Mouse (Mus musculus) thymus, postnatal 14 days (tissue): ENCODE results near the gene Rnf44.

Experiments
- DNase-seq: peaks from one replicate; pipeline ENCODE4 v3.0.0; 2021

Rnf44 gene

GRCm38 (mm10) chr13:54686139-54687053 lies 7.3 kb downstream of the Rnf44 start:
- no peak for DNase-seq

GRCm38 (mm10) chr13:54685174-54685573 lies 8.5 kb downstream of the Rnf44 start:
- DNase-seq = no peak

- DNase-seq = no peak
These were observed 9.4 kb downstream of the Rnf44 start for GRCm38 (mm10) chr13:54684140-54684896.

- DNase-seq = no peak
These were observed 10.4 kb downstream of the Rnf44 start for GRCm38 (mm10) chr13:54683301-54683700.

- no peak for DNase-seq
These were observed 12.4 kb downstream of the Rnf44 start for GRCm38 (mm10) chr13:54681291-54681690.

- DNase-seq = no peak
These were observed 13.4 kb downstream of the Rnf44 start for GRCm38 (mm10) chr13:54680184-54680853.

GRCm38 (mm10) chr13:54678263-54678662 lies 15.4 kb downstream of the Rnf44 start:
- DNase-seq = no peak

GRCm38 (mm10) chr13:54675895-54676590 lies 17.7 kb downstream of the Rnf44 start:
- no peak for DNase-seq

- DNase-seq = no peak
These were observed 23.2 kb downstream of the Rnf44 start for GRCm38 (mm10) chr13:54670491-54670890.

- DNase-seq = no peak
These were observed 28.6 kb downstream of the Rnf44 start for GRCm38 (mm10) chr13:54665062-54665461.

GRCm38 (mm10) chr13:54664509-54664908 lies 29.2 kb downstream of the Rnf44 start:
- no peak for DNase-seq

- DNase-seq = no peak
These were observed 29.7 kb downstream of the Rnf44 start for GRCm38 (mm10) chr13:54663999-54664398.

GRCm38 (mm10) chr13:54661358-54661757 lies 32.3 kb downstream of the Rnf44 start:
- no peak for DNase-seq

GRCm38 (mm10) chr13:54660877-54661276 lies 32.8 kb downstream of the Rnf44 start:
- no peak for DNase-seq

- DNase-seq = no peak
These were observed 43.2 kb downstream of the Rnf44 start for GRCm38 (mm10) chr13:54650461-54650860.

GRCm38 (mm10) chr13:54635011-54635410 lies 58.7 kb downstream of the Rnf44 start:
- no peak for DNase-seq

- no peak for DNase-seq
These were observed 60.9 kb downstream of the Rnf44 start for GRCm38 (mm10) chr13:54632731-54633277.
